Comparison of ENCODE assay signal across 8 mouse cellular contexts in genomic region chr6:88860914-88861313, GRCm38 (mm10). TPM values are rescaled to one million over a fixed set of nuclear protein-coding genes. Genes with fewer than 3 reads are reported as not detected.
DNase-seq lines count a peak whose midpoint lies in the region; ATAC-seq and TF ChIP-seq lines count a peak whose summit lies in the region.

No protein-coding gene starts in this region.

- DNase-seq in heart, postnatal 0 days (ENCODE audit: low spot score), result peak; percentile 89
- no peak for DNase-seq in heart, adult 9 months (ENCODE audit: low spot score in 2 of 2)
- DNase-seq in B cell, adult 2 months, result peak; percentile 31 to 42
- DNase-seq in R1 (ENCODE audit: low read depth, low spot score), result peak; percentile 95
- DNase-seq in urinary bladder, postnatal 10 days (ENCODE audit: low spot score), result no peak
- DNase-seq in layer of hippocampus, adult 9-10 months (ENCODE audit: low spot score), result no peak

- H3K4me2 ChIP-seq in heart, postnatal 0 days (ENCODE audit: low read depth, low read length), result no peak overlapping the region

- WGBS in heart, postnatal 0 days, result 4% methylated on average over 2 of the region's 2 CpGs

- H3K4me1 ChIP-seq in heart, postnatal 0 days (ENCODE audit: control insufficient read depth, insufficient read depth), result peaks cover 5% of the 10 kb centered on the region; the same call in 1 of the 2 replicates

- TF ChIP-seq EP300 in heart, postnatal 0 days (IDR thresholded peaks at IDR 0.05; ENCODE audit: low read depth), result no peak

- no peaks in the 10 kb centered on the region for H3K27me3 ChIP-seq in heart, postnatal 0 days (ENCODE audit: control insufficient read depth, insufficient read depth, low read length)

- TF ChIP-seq CTCF in heart, postnatal 0 days (IDR thresholded peaks at IDR 0.05; ENCODE audit: low read depth), result peak; percentile 81

- H3K27ac ChIP-seq in heart, postnatal 0 days (ENCODE audit: low read depth), result no peak overlapping the region

- 0 out of 2 replicates have a peak, but pooled peaks cover 3% of the 10 kb centered on the region for H3K9me3 ChIP-seq in heart, postnatal 0 days (replicated peaks; ENCODE audit: control insufficient read depth, low read length)

- peaks cover 13% of the 10 kb centered on the region; the same call in 1 of the 2 replicates for H3K36me3 ChIP-seq in heart, postnatal 0 days (replicated peaks; ENCODE audit: control insufficient read depth, insufficient read depth, low read length)

- no peak overlapping the region for H3K4me3 ChIP-seq in heart, postnatal 0 days (ENCODE audit: low read depth, low read length)

- ATAC-seq in heart, postnatal 0 days (ENCODE audit: insufficient read depth, low read depth), result peak; percentile 42; the same call in 1 of the 2 replicates
- peak; percentile 88 for ATAC-seq in granulocyte monocyte progenitor cell, adult 5-6 weeks (replicated peaks; ENCODE audit: poor library complexity, severe bottlenecking)
- peak; percentile 81 for ATAC-seq in megakaryocyte-erythroid progenitor cell, adult 5-6 weeks (replicated peaks; ENCODE audit: low FRiP score, low TSS enrichment, poor library complexity, severe bottlenecking)

- no peak overlapping the region for H3K9ac ChIP-seq in heart, postnatal 0 days (replicated peaks; ENCODE audit: low read depth, low read length)

RNA-seq across cellular contexts. Expression of gene Podxl2, which starts 13.9 kb away (rescaled TPM):
- total RNA-seq in heart, postnatal 0 days (2014; rRNA removed; ENCODE audit: low replicate concordance), result 90.9 and 101 TPM in 2 replicates
- 60.3 and 60.8 TPM in 2 replicates for polyA plus RNA-seq in heart, postnatal 0 days (2015; fragmentation: Nextera tagmentation; extraction: Ambion mirVana)
- not detected in 2 replicates for total RNA-seq in granulocyte monocyte progenitor cell, adult 5-6 weeks (2014; fragmentation: Nextera tagmentation)
- total RNA-seq in granulocyte monocyte progenitor cell, adult 5-6 weeks (2017), result not detected in 2 replicates
- 6.6 TPM in 1 of 2 replicates, not detected in the other for total RNA-seq in megakaryocyte-erythroid progenitor cell, adult 5-6 weeks (2014; fragmentation: Nextera tagmentation)
- not detected in 2 replicates for total RNA-seq in megakaryocyte-erythroid progenitor cell, adult 5-6 weeks (2017)

RNA-seq across cellular contexts. Expression of gene Abtb1, which starts 19.1 kb away (rescaled TPM):
- total RNA-seq in heart, postnatal 0 days (2014; rRNA removed; ENCODE audit: low replicate concordance), result 63.9 and 88.0 TPM in 2 replicates
- polyA plus RNA-seq in heart, postnatal 0 days (2015; fragmentation: Nextera tagmentation; extraction: Ambion mirVana), result 29.1 and 36.6 TPM in 2 replicates
- total RNA-seq in granulocyte monocyte progenitor cell, adult 5-6 weeks (2014; fragmentation: Nextera tagmentation), result 19.7 and 21.6 TPM in 2 replicates
- total RNA-seq in granulocyte monocyte progenitor cell, adult 5-6 weeks (2017), result 22.3 and 35.6 TPM in 2 replicates
- total RNA-seq in megakaryocyte-erythroid progenitor cell, adult 5-6 weeks (2014; fragmentation: Nextera tagmentation), result 16.9 and 47.2 TPM in 2 replicates
- 30.6 and 44.0 TPM in 2 replicates for total RNA-seq in megakaryocyte-erythroid progenitor cell, adult 5-6 weeks (2017)

RNA-seq across cellular contexts. Expression of gene Mcm2, which starts 37.7 kb away (rescaled TPM):
- total RNA-seq in heart, postnatal 0 days (2014; rRNA removed; ENCODE audit: low replicate concordance), result 38.8 and 49.9 TPM in 2 replicates
- polyA plus RNA-seq in heart, postnatal 0 days (2015; fragmentation: Nextera tagmentation; extraction: Ambion mirVana), result 25.2 and 25.6 TPM in 2 replicates
- total RNA-seq in granulocyte monocyte progenitor cell, adult 5-6 weeks (2014; fragmentation: Nextera tagmentation), result 148 and 183 TPM in 2 replicates
- total RNA-seq in granulocyte monocyte progenitor cell, adult 5-6 weeks (2017), result 153 and 168 TPM in 2 replicates
- total RNA-seq in megakaryocyte-erythroid progenitor cell, adult 5-6 weeks (2014; fragmentation: Nextera tagmentation), result 175 and 213 TPM in 2 replicates
- total RNA-seq in megakaryocyte-erythroid progenitor cell, adult 5-6 weeks (2017), result 181 and 236 TPM in 2 replicates

RNA-seq across cellular contexts. Expression of gene Tpra1, which starts 41.1 kb away (rescaled TPM):
- 45.9 and 131 TPM in 2 replicates for total RNA-seq in heart, postnatal 0 days (2014; rRNA removed; ENCODE audit: low replicate concordance)
- 39.1 and 46.9 TPM in 2 replicates for polyA plus RNA-seq in heart, postnatal 0 days (2015; fragmentation: Nextera tagmentation; extraction: Ambion mirVana)
- 25.1 and 62.6 TPM in 2 replicates for total RNA-seq in granulocyte monocyte progenitor cell, adult 5-6 weeks (2014; fragmentation: Nextera tagmentation)
- total RNA-seq in granulocyte monocyte progenitor cell, adult 5-6 weeks (2017), result 28.7 and 30.9 TPM in 2 replicates
- total RNA-seq in megakaryocyte-erythroid progenitor cell, adult 5-6 weeks (2014; fragmentation: Nextera tagmentation), result 31.4 and 39.7 TPM in 2 replicates
- total RNA-seq in megakaryocyte-erythroid progenitor cell, adult 5-6 weeks (2017), result 25.6 and 27.6 TPM in 2 replicates

Comparison
In these comparisons a context has a peak if more than half of its experiments do, and no peak if none do; other contexts are left out.
1. DNase-seq: peak in heart, postnatal 0 days (single experiment), B cell, adult 2 months (2 of 2) and R1 (single experiment); none in heart, adult 9 months (0 of 2), urinary bladder, postnatal 10 days (single experiment) and layer of hippocampus, adult 9-10 months (single experiment).
2. RNA of gene Podxl2, which starts 13.9 kb away (total RNA-seq): 90.9 to 101 TPM in heart, postnatal 0 days; 6.6 TPM in megakaryocyte-erythroid progenitor cell, adult 5-6 weeks and not detected in granulocyte monocyte progenitor cell, adult 5-6 weeks; every median in the first group is over 10 times any median in the second.
3. Peak in every context shown above with its lines, with median percentiles within 50 percentile points of each other: ATAC-seq.